Mouse (Mus musculus) liver, embryonic 16.5 days (tissue): Measurements from ENCODE around the gene Dusp27. TPM values are rescaled to one million over a fixed set of nuclear protein-coding genes. Genes with fewer than 3 reads are reported as not detected.

Experiments used
- polyA plus RNA-seq: library from polyadenylated mRNA; unstranded; fragments of >200 nt; fragmentation: Nextera tagmentation; extraction: Ambion mirVana; gene quantifications from 2 replicates; pipeline ENCODE4 v1.2.1, GENCODE M21; 2015

Dusp27 gene
- polyA plus RNA-seq, 1 experiment from 2014 or later = 0.52 TPM

Other genes starting within 250 kb of the Dusp27 start
- 4.2 and 4.9 TPM in 2 replicates for gene Pou2f1, start 125.2 kb downstream of the Dusp27 start, polyA plus RNA-seq
- 0.40 TPM in 1 of 2 replicates, not detected in the other for gene Gpa33, start 2.3 kb upstream of the Dusp27 start, polyA plus RNA-seq
- gene Mael, start 110.8 kb upstream of the Dusp27 start, polyA plus RNA-seq = not detected in 2 replicates
- gene Ildr2, start 126.2 kb upstream of the Dusp27 start, polyA plus RNA-seq = 0.04 and 0.05 TPM in 2 replicates